Mouse (Mus musculus) ES-CJ7 (cell line): Measurements from ENCODE around the gene Gm11562.

ENCODE experiments used
- DNase-seq: peaks from one replicate; pipeline ENCODE4 v3.0.0; 2011; ENCODE audit warnings: low read depth, low spot score

Gm11562 gene

DNA sequence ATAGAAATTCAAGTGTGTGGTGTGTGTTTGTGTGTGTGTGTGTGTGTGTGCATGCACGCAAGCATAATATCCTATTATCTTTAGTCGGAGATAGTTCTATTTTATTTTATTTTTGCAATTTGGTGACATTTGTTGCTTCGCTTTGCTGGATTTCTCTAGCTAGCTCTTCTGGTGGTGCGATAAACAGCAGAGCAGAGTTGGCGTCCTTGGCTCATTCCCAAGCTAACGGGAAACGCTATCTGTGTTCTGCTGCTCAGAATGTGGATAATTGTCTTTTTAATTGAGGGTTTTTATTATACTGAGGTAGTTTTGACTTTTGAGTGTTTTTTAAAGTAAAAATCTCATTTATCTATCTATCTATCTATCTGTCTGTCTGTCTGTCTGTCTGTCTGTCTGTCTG, 35.1 kb downstream of the Gm11562 start:
- no peak for DNase-seq

DNA sequence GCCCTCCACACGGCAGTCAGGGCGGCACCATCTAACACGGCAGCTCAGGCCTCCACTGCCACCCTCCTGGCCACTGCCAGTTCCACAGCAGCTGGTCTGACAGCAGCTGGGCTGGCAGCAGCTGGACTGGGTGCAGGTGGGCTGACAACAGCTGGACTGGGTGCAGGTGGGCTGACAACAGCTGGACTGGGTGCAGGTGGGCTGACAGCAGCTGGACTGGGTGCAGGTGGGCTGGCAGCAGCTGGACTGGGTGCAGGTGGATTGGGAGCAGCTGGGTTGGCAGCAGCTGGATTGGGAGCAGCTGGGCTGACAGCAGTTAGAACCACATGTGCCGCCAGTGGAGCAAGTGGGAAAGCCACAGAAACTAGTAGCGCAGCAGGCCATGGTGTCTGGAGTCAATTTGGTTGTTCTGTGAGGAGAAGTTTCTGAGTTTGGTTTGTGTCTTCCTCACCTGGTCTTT, 37.0 kb downstream of the Gm11562 start, which contains the start of gene Krtap1-4:
Krtap1-4 (minus strand) TSS at position 410 of the 460 bp plus-strand sequence.
- DNase-seq, result no peak

DNA sequence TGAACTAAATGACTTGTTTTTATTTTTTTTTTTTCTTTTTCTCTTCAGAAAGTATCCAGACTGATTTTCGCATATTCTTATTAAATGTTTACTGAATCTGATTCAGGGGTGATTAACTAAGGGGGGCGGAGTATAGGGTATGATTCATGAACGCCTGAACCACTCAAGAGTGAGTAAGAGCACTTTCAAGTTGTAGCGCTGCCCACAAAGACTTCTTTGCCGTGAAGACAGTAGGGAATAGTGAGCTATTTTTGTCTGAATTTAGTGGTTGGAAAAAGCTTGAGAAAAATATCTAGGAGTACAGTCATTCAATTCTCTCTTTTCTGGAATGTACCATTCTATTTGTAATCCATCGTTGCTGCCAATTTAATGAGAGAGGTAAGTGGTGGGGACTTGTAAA, 38.7 kb downstream of the Gm11562 start:
- no peak for DNase-seq

DNA sequence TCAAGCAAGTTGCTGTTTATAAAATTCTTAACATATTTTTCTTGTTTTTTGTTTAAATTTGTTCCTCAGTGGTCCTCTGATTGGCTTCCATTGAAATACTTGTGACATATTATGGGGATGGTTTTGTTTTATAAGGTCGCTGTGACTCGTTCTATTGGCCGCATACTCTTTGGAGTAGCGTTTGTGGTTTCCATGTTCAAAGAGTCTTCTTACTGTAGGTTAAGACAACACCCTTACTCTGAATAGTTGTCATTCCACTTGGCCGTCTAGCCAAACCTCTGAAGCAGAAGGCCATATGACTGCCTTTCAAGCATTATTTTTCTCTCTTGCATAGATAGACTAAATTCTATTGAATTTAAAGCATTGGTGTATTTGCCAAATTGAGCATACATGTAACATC, 39.2 kb downstream of the Gm11562 start:
- no peak for DNase-seq

DNA sequence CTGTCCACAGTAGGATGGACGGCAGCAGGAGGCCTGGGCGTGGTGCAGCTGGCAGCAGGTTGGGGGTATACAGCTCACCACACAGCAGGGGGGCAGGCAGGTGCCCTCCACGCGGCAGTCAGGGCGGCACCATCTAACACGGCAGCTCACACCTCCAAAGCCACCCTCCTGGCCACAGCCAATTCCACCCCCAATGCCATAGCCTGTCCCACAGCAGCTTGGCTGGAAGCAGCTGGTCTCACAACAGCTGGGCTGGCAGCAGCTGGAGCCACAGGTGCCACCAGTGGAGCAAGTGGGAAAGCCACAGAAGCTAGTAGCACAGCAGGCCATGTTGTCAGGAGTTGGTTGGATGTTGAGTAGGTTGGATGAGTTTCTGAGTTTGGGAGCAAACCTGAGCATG, 39.6 kb downstream of the Gm11562 start, which contains the start of gene Krtap1-5:
Krtap1-5 (minus strand) TSS at position 381 of the 400 bp plus-strand sequence.
- no peak for DNase-seq

DNA sequence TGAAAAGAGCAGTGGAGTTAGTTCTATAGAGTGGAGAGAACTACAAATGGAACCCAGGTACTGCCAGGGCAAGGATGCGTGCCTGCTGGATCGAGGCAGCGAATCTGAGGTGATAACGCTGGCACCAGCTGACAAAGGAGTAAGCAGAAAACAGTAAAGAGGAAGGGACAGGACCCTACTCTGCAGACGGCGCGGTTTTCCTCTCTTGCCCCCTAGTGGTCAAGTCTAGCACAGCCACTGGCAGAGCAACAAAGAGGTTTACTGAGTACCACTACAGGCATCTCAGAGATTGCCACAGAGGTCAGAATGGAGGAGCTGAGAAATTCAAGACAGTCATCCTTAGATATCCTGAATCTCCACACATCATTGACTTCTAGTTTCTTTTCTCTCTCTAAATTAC, 46.1 kb downstream of the Gm11562 start:
- peak; percentile 79 for DNase-seq

DNA sequence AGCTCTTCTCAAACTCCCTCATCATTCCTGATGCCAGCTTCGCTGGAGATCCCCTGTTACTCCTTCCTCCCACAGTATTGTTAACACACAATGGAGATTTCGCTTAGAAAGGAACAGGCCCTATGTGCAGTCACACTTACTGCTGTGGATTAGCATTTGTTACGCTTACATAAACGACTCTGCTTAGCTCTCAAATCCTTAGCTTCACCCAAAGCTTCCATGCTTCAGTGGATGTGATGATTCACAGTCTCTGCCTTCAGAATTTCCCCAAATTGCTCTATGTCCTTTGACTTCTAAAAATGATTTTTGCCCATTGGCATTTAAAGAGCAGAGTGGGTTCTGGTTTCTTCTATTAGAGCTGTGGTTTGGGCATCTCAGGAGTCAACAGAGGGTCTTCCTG, 47.1 kb downstream of the Gm11562 start:
- DNase-seq, result no peak
